In the genomic region with DNA sequence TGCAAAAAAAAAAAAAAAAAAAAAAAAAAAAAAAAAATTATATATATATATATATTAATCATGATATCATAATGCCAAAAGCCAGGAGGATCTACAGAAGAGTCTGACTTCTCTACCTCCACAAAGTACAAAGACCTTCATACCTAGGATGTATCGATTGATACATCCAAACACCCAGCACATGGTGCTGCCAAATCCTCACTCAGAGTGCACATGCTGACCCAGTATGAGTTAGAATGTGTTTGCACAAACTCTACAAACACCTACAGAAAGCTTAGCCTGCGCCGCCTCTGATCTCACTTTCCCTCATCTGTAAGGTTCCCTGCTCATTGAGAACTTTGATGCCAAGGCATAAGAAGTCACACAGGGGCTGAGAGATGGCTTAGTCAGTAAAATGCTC, we compare ENCODE assay signal across 35 mouse cellular contexts.
"Had no signal": no experiment of that assay in that cellular context is flagged by ENCODE, and none has a peak within 500 bp of the region (broad histone marks: within the 10 kb centered on the region; RNA-seq: fewer than 3 reads in every experiment).

No protein-coding gene starts in this region.

- H3K9me3 ChIP-seq: heart, embryonic 10.5 days; heart, embryonic 12.5 days; heart, embryonic 13.5 days; heart, embryonic 15.5 days; hindbrain, embryonic 10.5 days; hindbrain, embryonic 12.5 days; hindbrain, embryonic 13.5 days; hindbrain, embryonic 15.5 days; intestine, embryonic 15.5 days; kidney, embryonic 15.5 days had no signal

- H3K4me3 ChIP-seq: heart, embryonic 10.5 days; heart, embryonic 12.5 days; heart, embryonic 13.5 days; heart, embryonic 15.5 days; hindbrain, embryonic 10.5 days; hindbrain, embryonic 12.5 days; hindbrain, embryonic 13.5 days; hindbrain, embryonic 15.5 days; intestine, embryonic 15.5 days; kidney, embryonic 15.5 days; layer of hippocampus, adult 2 months had no signal

- H3K27ac ChIP-seq: heart, embryonic 10.5 days; heart, embryonic 13.5 days; heart, embryonic 15.5 days; hindbrain, embryonic 10.5 days; hindbrain, embryonic 12.5 days; hindbrain, embryonic 13.5 days; hindbrain, embryonic 14.5 days; hindbrain, embryonic 15.5 days; hindbrain, postnatal 0 days; intestine, embryonic 15.5 days; kidney, embryonic 15.5 days; kidney, postnatal 0 days; layer of hippocampus, adult 2 months had no signal

- H3K4me2 ChIP-seq: heart, embryonic 11.5 days; heart, embryonic 12.5 days; heart, embryonic 13.5 days; heart, embryonic 15.5 days; hindbrain, embryonic 12.5 days; hindbrain, embryonic 13.5 days; hindbrain, embryonic 14.5 days; hindbrain, embryonic 15.5 days; intestine, embryonic 15.5 days; kidney, embryonic 15.5 days had no signal

- H3K9ac ChIP-seq: heart, embryonic 12.5 days; heart, embryonic 13.5 days; heart, embryonic 15.5 days; hindbrain, embryonic 12.5 days; hindbrain, embryonic 13.5 days; hindbrain, embryonic 14.5 days; hindbrain, embryonic 15.5 days; intestine, embryonic 15.5 days; kidney, embryonic 15.5 days had no signal

- H3K27me3 ChIP-seq: hindbrain, embryonic 15.5 days; intestine, embryonic 15.5 days had no signal

- DNase-seq: heart, postnatal 10 days; heart, postnatal 14 days; heart, postnatal 36 days; heart, postnatal 4 days; kidney, adult 11 months; kidney, adult 18-20 months; kidney, adult 2 months; kidney, adult 8-10 months; kidney, adult 9 months; kidney, postnatal 10 days; kidney, postnatal 14 days; kidney, postnatal 25 days; kidney, postnatal 36 days; kidney, postnatal 4 days; layer of hippocampus, adult 9-11 months; layer of hippocampus, postnatal 36 days had no signal

- H3K36me3 ChIP-seq: heart, embryonic 10.5 days; heart, embryonic 12.5 days; heart, embryonic 13.5 days; heart, embryonic 15.5 days; hindbrain, embryonic 10.5 days; hindbrain, embryonic 12.5 days; hindbrain, embryonic 13.5 days; hindbrain, embryonic 15.5 days; intestine, embryonic 15.5 days; kidney, embryonic 15.5 days had no signal

- ATAC-seq: hindbrain, embryonic 16.5 days; hindbrain, postnatal 0 days; inflammation-experienced regulatory T-cells, adult 6 months; intestine, embryonic 15.5 days; intestine, embryonic 16.5 days; intestine, postnatal 0 days had no signal
